Mouse (Mus musculus): ENCODE data around the gene Gm10912. TPM values are rescaled to one million over a fixed set of nuclear protein-coding genes. Genes with fewer than 3 reads are reported as not detected.
A peak's percentile ranks its signal among the peaks of the same experiment; 100 is the strongest.
"Not testable (repeated sequence)": the region's sequence is repeated elsewhere in the genome, so short reads cannot be mapped to it uniquely, and the experiment has no call there.

Gene Gm10912
- polyA plus RNA-seq, 1 experiment = 0.66 TPM

DNA sequence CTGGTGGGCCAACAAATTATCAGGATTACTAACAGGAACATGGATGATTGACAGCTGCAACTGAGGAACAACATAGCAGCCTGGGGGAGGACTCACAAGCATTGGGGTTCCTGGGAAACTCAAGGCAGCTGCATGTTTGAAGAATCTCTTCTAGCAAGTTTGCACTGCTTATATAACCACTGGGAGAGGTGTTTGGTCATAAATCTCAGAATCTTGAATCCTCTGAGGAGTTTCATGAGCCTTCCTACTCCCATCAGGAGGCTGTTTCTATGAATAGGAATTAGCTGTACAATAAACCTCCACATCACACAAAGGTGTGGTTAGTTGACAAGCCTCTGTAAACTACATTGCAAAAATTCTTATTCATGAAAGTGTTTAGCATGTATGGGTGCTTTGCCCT is 3.0 kb upstream of the Gm10912 start:
- Histone ChIP-seq H3K4me3 (ENCODE audit: insufficient read depth, low read length) (no peak overlapping the region), H3K27ac (ENCODE audit: insufficient read depth, low read depth, low read length) (no peak overlapping the region), H3K4me1 (ENCODE audit: control insufficient read depth, insufficient read depth, low read length) (peaks cover 4% of the 10 kb centered on the region)
- TF ChIP-seq CTCF (IDR thresholded peaks at IDR 0.05; ENCODE audit: low read depth, low read length) (no peak), POLR2A (IDR thresholded peaks at IDR 0.05; ENCODE audit: borderline replicate concordance, low read depth, low read length) (no peak)

DNA sequence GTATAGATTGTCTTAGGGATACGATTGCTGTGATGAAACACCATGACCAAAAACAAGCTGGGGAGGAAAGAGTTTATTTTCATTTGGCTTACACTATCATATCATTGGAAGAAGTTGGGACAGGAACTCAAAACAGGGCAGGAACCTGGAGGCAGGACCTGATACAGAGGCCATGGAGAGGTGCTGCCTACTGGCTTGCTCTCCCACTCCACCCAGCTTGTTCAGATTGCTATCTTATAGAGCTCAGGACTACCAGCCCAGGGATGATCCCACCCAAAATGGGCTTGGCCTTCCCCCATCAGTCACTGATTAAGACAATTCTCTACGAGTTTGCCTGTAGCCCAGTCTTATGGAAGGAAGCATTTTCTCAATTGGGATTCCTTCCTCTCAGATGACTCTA is 1.5 kb upstream of the Gm10912 start:
- no peak for TF ChIP-seq POLR2A (IDR thresholded peaks at IDR 0.05; ENCODE audit: borderline replicate concordance, low read depth, low read length)
- no peak for TF ChIP-seq CTCF (IDR thresholded peaks at IDR 0.05; ENCODE audit: low read depth, low read length)
- peaks cover 3% of the 10 kb centered on the region; the same call in 1 of the 2 replicates for H3K4me1 ChIP-seq (ENCODE audit: control insufficient read depth, insufficient read depth, low read length)
- no peak overlapping the region for H3K27ac ChIP-seq (ENCODE audit: insufficient read depth, low read depth, low read length)

DNA sequence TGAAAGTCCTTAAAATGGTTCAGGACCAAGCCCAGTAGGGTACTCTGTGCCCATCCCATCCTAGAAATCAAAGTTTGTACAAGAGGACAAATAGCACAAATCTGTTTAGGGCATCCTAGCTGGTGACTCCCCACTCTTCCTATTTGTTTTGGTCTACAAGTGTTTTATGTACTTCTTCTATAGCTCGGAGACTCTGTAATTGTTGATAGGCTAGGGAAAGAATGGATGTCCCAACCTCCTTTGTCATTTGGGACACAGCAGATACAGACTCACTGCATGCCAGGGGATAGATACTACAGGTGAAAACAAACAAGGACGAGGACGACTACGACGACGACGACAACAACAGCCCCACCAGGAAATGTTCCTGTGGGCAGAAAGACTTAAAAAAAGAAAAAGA is 2.8 kb downstream of the Gm10912 start, which contains the start of gene Gm10799:
Gm10799 (minus strand) TSS at position 101 of the 400 bp plus-strand sequence.
- not testable (repeated sequence) for H3K27ac ChIP-seq (ENCODE audit: insufficient read depth, low read depth, low read length); H3K4me1 ChIP-seq (ENCODE audit: control insufficient read depth, insufficient read depth, low read length)

More for the DNA sequence above, 1.5 kb upstream of the Gm10912 start:
- H3K4me3 ChIP-seq (ENCODE audit: insufficient read depth, low read length) = no peak overlapping the region

DNA sequence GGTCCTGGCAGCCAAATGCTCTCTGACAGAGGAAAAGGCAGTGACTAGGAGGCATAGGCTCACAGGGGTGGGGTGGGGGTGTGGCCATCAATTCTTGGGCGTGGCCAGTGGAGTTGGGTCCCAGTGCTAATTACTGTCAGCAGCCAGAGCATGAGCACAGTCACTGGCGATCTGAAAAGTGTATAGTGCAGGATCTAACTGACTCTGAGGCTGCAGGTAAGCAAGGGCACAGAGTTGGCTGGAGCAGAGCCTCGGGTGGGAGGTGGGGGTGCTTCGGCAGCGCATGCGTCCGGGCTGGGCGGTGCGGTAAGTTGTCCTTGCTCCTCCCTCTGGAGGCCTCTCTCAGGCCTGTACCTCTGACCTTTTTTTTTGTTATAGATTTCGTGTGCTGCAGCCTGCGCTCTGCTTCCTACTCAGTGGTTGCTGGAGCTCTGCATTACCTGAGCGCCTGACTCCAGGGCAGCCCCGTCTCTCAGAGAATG is 4.1 kb downstream of the Gm10912 start, which contains the start of gene Cd59b:
Cd59b (plus strand) TSS at position 146 of the 482 bp plus-strand sequence.
- Histone ChIP-seq H3K4me3 (ENCODE audit: insufficient read depth, low read length) (no peak within 1 kb of the TSS), H3K4me1 (ENCODE audit: control insufficient read depth, insufficient read depth, low read length) (0 out of 2 replicates have a peak, but pooled peaks cover 3% of the 10 kb centered on the region), H3K27ac (ENCODE audit: insufficient read depth, low read depth, low read length) (no peak within 1 kb of the TSS)
- TF ChIP-seq CTCF (IDR thresholded peaks at IDR 0.05; ENCODE audit: low read depth, low read length) = no peak
- TF ChIP-seq POLR2A (IDR thresholded peaks at IDR 0.05; ENCODE audit: borderline replicate concordance, low read depth, low read length) = no peak

More for the DNA sequence above, 2.8 kb downstream of the Gm10912 start, which contains the start of gene Gm10799:
- not testable (repeated sequence) for H3K4me3 ChIP-seq (ENCODE audit: insufficient read depth, low read length)

DNA sequence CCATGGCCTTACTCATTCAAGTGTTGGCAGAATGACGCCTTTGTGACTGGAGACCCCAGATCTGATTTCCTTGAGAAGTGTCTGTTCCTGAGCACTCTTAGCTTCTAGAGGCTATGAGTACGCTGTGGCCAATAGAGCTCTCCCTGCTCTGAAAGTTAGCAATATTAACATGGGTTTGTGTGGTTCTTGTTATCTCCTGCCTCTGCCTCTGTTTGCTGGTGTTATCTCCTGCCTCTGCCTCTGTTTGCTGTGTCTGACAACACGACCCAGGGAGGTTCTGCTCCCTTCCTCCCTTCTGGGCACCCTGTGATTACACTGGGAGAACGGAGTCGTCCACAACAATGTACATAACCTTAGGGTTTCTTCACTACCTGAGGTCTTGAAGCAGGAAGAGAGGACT is 12.7 kb downstream of the Gm10912 start:
- not testable (repeated sequence) for H3K27ac ChIP-seq (ENCODE audit: insufficient read depth, low read depth, low read length); H3K4me3 ChIP-seq (ENCODE audit: insufficient read depth, low read length); H3K4me1 ChIP-seq (ENCODE audit: control insufficient read depth, insufficient read depth, low read length)

DNA sequence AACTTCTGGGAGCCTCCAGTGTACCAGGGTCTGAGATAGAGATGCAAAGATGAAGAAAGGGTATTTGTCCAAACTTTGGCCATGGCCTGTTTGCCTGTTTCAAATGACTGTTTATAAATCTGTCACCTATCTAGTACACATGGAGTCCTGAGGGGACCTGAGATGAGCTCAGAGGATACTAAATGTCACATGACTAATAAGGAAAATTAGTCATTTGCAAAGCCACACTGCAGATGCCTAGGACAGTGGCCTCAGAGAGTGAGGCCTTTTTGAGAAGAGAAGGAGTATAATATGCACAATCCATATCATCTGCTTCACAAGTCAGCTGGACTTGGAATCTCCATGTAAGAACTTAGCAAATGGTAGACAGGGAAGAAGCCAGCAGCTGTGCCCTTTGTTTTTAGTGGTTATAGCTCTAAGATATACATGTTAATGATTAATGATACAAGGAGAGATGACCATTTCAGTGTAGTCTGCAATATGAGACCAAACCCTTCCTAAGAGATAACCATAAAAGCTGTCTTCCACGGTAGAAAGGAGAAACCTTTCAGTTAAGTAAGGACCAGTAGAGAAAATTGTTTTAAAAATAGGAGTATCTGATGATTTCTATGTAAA is 15.9 kb downstream of the Gm10912 start:
- H3K4me3 ChIP-seq (ENCODE audit: insufficient read depth, low read length); H3K27ac ChIP-seq (ENCODE audit: insufficient read depth, low read depth, low read length); H3K4me1 ChIP-seq (ENCODE audit: control insufficient read depth, insufficient read depth, low read length): not testable (repeated sequence)

DNA sequence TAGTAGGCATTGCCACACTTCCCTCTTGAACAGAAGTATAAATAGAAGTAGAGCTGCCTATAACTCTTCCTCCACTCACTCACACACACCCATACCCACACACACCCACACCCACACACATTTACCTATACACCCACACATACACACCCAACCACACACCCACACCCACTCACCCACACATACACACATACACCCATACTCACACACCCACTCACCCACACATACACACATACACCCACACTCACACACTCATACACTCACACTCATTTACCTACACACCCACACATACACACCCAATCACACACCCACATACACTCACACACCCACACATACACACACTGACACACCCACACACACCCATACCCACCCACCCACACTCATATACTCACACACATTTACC is 16.8 kb downstream of the Gm10912 start:
- Histone ChIP-seq H3K4me1 (ENCODE audit: control insufficient read depth, insufficient read depth, low read length) (peaks cover 6% of the 10 kb centered on the region), H3K27ac (ENCODE audit: insufficient read depth, low read depth, low read length) (no peak overlapping the region), H3K4me3 (ENCODE audit: insufficient read depth, low read length) (no peak overlapping the region)
- TF ChIP-seq CTCF (IDR thresholded peaks at IDR 0.05; ENCODE audit: low read depth, low read length) = no peak
- no peak for TF ChIP-seq POLR2A (IDR thresholded peaks at IDR 0.05; ENCODE audit: borderline replicate concordance, low read depth, low read length)

DNA sequence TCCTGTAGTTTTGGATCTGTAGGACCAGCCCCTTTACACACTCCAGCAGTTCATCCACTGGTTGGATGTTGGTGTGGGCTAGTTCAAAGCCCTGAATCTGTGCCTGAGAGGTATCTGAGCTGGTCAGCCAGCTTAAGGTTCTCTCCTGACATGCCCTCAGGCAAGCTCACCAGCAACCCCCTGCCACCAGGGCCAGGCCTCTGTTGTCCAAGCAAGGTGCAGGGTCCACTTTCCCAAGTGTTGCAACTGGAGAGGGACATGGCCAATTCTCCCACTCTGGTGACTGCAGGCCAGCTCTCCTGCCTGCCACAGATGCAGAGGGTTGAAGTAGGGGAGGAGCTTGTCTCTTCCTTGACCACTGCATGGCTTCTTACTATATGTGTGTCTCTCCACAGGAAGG is 18.4 kb downstream of the Gm10912 start:
- not testable (repeated sequence) for H3K27ac ChIP-seq (ENCODE audit: insufficient read depth, low read depth, low read length); H3K4me3 ChIP-seq (ENCODE audit: insufficient read depth, low read length); H3K4me1 ChIP-seq (ENCODE audit: control insufficient read depth, insufficient read depth, low read length)

DNA sequence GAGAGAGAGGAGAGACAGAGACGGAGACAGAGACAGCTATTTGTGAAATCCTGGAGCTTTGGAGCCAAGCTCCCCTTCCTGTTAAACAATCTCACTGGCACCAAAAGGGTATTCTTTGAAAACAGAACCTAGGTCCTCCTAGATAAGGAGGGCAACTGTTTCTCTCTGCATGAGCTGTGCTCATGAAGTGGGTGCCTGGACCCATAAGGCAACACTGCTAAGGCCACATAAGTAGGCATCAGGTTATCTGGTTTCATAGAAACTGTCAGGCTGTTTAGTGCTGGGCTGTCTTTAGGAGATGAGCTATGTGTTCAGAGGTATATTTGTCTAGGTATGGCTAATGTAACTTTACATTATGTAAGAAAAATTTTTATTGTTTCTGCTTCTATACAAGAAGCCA is 21.9 kb downstream of the Gm10912 start:
- H3K4me1 ChIP-seq (ENCODE audit: control insufficient read depth, insufficient read depth, low read length); H3K27ac ChIP-seq (ENCODE audit: insufficient read depth, low read depth, low read length); H3K4me3 ChIP-seq (ENCODE audit: insufficient read depth, low read length): not testable (repeated sequence)

DNA sequence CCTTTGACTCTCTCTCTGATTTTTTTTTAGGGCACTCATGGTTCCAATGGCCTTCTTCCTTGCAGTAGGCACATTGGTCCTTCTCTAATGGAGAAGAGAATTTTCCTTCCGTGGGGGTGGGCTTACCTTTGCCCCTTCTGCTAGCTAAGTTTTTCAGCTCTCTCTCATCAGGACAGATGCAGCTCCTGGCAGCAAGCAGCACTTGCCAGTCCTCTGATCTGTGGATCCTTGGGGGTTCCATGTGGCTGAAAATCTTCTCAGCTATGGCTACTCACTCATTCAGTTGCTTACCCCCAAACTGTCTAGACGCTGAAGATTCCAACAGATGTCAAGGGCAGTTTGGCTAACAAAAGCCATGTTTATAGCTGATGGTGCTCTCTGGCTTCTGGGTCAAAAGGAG is 27.7 kb downstream of the Gm10912 start:
- Histone ChIP-seq H3K4me1 (ENCODE audit: control insufficient read depth, insufficient read depth, low read length) (peaks cover 2% of the 10 kb centered on the region; the same call in 1 of the 2 replicates), H3K27ac (ENCODE audit: insufficient read depth, low read depth, low read length) (no peak overlapping the region), H3K4me3 (ENCODE audit: insufficient read depth, low read length) (no peak overlapping the region)
- TF ChIP-seq POLR2A (IDR thresholded peaks at IDR 0.05; ENCODE audit: borderline replicate concordance, low read depth, low read length) (no peak), CTCF (IDR thresholded peaks at IDR 0.05; ENCODE audit: low read depth, low read length) (no peak)

DNA sequence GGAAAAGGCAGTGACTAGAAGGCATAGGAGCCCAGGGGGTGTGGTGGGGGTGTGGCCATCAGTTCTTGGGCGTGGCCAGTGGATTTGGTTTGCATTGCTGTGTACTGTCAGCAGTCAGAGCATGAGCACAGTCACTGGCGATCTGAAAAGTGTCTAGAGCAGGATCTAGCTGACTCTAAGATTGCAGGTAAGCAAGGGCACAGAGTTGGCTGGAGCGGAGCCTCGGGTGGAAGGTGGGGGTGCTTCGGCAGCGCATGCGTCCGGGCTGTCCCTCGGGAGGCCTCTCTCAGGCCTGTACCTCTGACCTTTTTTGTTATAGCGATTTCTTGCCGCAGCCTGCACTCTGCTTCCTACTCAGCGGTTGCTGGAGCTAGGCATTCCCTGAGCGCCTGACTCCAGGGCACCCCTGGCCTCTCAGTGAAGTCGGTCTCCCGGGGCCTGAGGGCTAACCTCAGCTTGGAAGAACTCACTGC is 30.2 kb downstream of the Gm10912 start, which contains the start of gene Cd59a:
Cd59a (plus strand) TSS at position 61 of the 473 bp plus-strand sequence.
- no peak for TF ChIP-seq CTCF (IDR thresholded peaks at IDR 0.05; ENCODE audit: low read depth, low read length)
- Histone ChIP-seq H3K4me3 (ENCODE audit: insufficient read depth, low read length) (peak within 1 kb of the TSS; percentile 83), H3K27ac (ENCODE audit: insufficient read depth, low read depth, low read length) (no peak within 1 kb of the TSS), H3K4me1 (ENCODE audit: control insufficient read depth, insufficient read depth, low read length) (peaks cover 2% of the 10 kb centered on the region; the same call in 1 of the 2 replicates)

Measured in bone marrow macrophage, adult 2 months (primary cell).